Mouse (Mus musculus): Measurements from ENCODE around the gene Kcnq1. TPM values are rescaled to one million over a fixed set of nuclear protein-coding genes. Genes with fewer than 3 reads are reported as not detected.

Gene Kcnq1
- polyA plus RNA-seq, 2 experiments from 2014 or later: not detected

GRCm38 (mm10) chr7:143187181-143187580 lies 81.0 kb downstream of the Kcnq1 start:
- ATAC-seq: no peak

DNA sequence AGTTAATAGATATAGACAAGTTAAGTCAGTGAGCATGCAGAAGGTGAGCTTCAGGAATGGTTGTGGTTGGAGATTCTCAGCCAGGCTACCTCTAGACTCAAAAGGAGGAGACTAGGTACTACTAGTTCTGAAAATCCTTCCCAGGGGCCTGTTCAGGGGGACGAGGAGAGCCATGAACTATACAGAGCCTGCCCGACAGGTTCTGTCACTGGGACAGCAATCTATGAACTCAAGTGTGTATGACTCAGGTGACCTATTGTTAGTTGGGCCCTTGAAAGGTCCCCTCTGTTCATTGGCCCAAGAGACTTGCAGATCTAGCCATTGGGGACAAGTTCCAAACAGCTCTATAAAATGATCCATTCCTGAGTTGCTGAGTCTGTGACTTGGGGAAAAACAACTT lies 82.4 kb downstream of the Kcnq1 start:
- no peak for ATAC-seq

DNA sequence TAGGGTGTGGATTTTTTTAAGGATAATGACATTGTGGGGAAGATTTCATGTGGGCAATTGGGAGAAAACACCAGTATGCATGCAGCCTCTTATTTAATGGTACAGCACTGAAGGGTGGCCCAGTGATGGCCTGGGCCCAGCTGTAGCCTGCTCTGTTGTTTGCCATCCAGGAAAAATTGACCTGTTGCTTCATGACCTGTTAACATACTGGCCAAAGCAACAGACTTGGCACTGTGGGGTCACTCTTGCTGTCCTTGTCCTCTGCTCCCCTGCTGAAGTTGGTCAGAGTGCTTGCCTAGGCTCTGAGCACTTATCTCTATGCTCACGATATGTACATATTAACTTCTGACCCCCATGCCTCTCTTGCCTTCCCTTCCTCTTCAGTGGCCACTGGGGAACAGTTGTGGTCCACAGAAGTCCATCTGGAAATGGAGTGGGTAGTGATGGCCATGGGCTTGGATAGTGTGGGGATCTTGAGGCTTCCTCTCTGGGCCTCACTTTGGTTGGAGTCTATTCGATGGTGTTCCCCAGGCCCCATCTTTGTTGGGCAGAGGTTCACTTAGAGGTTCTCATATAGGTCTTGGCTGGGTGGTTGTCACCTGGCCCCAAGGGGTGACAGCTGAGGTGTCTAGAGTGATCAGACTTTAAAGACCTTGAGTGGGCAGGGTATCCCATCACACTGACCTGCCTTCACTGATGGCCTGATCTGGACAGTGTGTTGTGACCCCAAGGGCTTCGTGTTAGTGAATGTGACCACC lies 84.0 kb downstream of the Kcnq1 start:
- no peak for ATAC-seq

DNA sequence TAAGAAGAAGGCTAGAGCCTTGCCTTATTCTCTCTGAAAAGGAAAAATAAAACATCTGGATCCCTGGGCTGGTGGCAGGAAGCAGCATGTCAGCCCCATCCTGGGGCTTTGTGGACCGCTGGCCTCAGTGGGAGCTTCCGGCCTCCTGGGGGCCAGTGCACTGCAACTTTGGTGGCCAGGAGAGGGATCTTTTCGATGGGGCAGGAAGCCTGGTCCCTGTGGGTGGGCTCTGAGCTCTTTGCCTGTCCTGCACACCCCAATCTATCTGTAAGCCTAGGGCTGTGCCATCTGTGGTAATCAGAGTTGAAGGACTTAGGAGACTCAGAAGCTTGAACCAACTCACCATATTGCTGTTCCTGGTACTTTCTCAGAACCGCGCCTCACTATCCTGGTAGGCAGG lies 84.7 kb downstream of the Kcnq1 start:
- no peak for ATAC-seq

- no peak for ATAC-seq
Measured at GRCm38 (mm10) chr7:143192392-143192791, 86.2 kb downstream of the Kcnq1 start.

- no peak for ATAC-seq
Measured at GRCm38 (mm10) chr7:143194064-143194463, 87.9 kb downstream of the Kcnq1 start.

DNA sequence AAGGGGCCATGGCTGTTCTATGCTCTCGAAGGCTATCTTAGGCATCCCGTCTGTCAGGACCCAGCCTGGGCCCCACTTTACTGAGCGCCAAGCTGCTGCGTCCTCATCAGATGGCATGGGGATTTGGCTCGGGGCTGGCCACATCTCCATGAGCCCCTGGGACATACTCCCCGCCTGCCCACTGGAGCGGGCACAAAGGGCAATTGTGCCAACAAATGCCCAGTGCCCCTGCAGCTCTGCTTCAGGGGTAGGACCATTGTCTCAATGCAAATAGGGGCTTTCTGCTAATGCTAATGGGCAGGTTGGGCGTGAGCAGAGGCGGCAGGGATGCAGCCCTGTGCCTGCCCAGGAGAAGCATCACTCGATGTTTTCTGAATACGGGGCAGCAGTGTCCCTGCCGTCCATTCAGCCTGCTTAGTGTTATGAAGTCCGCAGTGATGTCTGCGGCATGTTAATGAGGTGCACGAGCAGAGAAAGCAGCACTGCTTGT lies 91.8 kb downstream of the Kcnq1 start:
- no peak for ATAC-seq

DNA sequence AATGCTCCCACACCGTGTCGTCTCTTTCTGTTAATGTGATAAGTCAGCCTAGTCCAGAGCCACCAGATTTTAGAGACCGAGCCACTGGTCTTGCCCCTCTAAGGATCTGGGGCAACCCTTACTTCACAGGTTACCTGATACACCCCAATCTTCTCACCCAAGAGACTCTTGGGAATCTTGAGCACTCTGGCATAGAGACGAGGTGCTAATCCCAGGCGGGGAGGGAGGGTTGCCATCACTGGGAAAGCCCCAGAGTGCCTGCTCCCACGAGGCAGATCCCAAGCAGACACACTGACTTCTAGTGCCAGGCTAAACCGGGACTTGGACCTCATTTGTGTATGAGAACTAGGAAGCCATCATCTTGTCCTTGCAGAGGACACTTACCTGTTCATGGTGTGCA lies 92.3 kb downstream of the Kcnq1 start:
- no peak for ATAC-seq

- ATAC-seq: no peak
Measured at GRCm38 (mm10) chr7:143201255-143201654, 95.1 kb downstream of the Kcnq1 start.

- ATAC-seq: no peak
Measured at GRCm38 (mm10) chr7:143203897-143204296, 97.7 kb downstream of the Kcnq1 start.

DNA sequence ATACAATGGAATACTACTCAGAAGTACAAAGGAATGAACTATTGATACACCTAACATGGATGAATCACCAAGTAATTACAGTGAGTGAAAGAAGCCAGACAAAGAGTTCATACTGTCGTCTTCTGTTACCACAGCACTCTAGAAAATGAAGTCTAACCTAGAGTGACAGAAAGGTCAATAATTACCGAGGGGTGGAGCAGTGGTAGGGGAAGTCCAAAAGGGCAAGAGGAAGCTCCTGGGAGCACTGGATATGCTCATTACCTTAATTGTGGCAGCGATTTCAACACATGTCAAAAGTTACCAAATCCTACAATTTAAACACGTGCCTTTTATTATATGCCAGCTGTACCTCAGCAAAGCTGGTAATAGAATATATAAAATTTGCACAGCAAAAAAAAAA lies 100.9 kb downstream of the Kcnq1 start:
- no peak for ATAC-seq

DNA sequence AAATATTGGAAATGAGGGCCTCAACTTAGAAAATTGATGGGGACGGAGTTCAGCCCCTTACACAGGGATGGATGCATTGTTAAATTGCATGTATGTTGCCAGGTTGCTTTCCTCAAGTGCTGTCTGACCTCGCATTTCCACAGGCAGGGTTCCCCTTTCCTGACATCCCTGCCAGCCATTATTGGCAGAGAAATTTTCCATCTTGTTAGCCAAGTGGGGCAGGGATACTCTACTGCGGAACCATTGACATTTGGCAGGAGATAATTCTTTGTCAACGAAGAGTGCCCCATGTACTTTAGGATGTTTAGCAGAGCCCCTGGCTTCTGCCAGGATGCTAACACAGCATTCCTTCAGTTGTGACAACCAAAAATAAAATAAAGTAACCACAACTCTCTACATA lies 104.6 kb downstream of the Kcnq1 start:
- no peak for ATAC-seq

DNA sequence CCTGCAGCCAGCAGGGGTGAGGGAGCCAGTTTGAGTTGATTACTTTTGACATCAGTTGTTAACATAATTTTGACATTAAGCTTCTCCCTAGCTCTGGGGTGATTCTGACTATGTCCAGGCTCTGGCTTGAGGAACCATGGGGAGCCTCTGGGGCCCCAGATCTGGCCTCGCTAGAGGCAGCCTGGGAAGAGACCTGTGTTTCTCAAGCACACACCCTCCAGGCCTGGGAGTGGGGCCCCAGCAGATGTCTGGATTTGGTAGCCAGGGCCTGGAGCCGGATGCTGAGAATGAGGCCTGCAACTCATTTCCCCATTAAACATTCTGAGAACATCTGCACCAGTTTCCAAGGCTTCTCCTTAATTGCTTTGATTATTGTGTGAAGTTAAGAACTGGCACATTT lies 145.0 kb downstream of the Kcnq1 start:
- no peak for ATAC-seq

DNA sequence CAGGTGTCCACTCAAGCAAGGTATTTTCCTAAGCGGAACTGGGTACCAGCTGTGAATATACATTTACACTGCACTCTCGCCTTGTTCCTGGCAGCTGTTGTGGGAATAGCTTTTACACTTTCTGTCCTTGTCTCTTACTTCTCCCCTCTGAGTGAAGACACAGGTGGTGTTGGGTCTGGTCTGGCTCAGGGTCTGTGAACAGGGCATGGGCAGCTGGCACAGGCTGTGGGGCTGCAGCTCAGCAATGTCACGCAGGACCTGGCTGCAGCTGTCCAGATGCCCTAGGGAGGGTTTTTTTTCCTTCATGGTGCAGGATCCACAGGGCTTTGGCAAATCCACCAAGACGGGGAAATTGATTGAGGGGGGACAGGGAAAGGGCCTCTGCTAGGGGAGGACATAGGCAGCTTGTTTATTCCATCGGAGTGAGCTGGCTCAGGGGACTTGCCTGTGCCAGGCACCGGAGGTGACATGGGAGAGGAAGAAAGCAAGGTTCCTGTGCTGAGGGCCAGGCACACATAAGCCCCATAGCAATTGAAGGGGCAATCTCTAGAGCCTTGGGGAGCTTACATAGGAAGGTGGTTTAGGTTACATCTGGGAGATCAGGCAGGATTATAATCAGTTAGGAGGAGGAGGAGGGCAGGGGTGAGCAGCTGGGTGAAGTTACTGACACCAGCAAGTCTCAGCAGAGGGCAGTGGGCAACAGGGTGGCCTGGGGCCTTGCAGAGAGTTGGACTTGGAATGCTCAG lies 147.1 kb downstream of the Kcnq1 start:
- ATAC-seq: no peak

DNA sequence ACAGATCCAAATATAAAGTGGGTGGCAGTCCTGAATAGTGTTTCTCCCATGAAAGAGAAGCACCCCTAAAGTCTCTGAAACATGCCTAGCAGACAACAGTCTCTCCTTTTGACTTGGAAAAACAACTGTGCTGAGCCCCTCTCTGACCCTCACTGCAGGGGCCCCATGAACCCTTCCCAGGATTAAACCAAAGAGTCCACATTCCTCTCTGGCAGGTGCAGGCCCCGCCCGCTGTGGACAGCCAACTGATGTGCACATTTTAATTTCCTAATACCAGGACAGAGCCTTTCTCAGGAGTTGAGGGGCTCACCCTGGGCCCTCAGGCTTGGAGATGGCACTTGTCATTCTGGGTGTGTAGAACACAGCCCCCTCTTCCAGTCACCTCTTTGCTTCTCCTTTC lies 148.7 kb downstream of the Kcnq1 start:
- ATAC-seq: no peak

- ATAC-seq: no peak
Measured at GRCm38 (mm10) chr7:143261246-143261645, 155.1 kb downstream of the Kcnq1 start.

GRCm38 (mm10) chr7:143263557-143263956 lies 157.4 kb downstream of the Kcnq1 start:
- ATAC-seq: no peak

DNA sequence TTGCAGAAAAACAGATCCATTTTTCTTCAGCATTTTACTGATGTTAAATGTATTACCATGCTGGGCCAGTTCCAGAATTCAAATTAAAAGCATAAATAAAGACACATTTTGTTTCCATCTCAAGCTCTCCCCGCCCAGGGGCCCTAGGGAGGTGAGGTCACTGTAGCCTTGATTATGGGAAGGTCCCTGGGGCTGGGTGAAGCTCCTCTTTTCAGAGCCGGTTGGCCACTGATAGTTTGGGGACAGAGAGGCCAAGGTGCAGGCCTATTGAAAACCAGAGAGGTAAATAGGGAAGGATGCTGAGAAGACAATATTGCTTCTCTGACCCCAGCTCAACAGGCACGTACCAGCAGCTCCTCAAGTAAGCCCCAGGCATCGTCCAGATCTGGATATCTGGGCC lies 157.8 kb downstream of the Kcnq1 start:
- ATAC-seq: no peak

DNA sequence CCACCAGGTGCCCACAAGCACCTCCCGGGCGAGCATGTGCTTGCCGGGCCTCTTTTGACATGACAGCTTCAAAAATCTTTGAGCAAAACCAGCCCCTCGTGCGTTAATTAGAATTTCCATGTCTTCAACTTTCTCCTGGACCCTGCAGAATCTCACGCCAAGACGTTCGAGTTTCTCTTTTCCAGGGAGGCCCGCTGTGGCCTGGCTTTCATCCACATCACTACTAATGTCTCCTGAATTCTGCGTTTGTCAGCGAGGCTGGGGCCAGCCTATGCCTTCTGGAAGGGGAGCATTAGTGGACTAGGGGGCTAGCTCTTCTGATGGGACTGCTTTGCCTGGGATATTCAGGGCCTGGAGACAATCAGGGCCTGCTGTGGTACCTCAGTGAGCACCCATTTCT lies 159.2 kb downstream of the Kcnq1 start:
- ATAC-seq: no peak

GRCm38 (mm10) chr7:143265829-143266438 lies 159.8 kb downstream of the Kcnq1 start:
- ATAC-seq: no peak

GRCm38 (mm10) chr7:143273747-143274146 lies 167.6 kb downstream of the Kcnq1 start:
- ATAC-seq: no peak

GRCm38 (mm10) chr7:143275030-143275429 lies 168.9 kb downstream of the Kcnq1 start:
- no peak for ATAC-seq

DNA sequence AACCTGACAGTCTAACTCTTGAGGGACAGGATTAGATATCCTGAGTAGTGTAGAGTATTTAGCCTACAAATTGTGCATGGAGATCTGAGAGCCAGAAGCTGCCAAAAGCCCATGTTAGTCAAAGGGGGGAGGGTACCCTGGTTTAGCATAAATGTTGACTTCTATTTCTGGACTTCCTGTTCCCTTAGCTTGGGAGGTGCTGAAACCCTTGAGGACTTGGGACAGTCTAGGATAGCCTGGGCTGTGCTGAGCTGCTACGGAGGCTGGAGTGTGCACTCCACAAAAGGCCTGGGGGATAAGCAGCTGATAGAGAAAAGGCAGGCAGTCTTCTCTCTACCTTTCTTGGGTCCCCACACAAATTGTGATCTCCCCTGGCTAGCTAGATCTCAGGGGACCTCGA lies 177.5 kb downstream of the Kcnq1 start:
- ATAC-seq: no peak

- ATAC-seq: no peak
Measured at GRCm38 (mm10) chr7:143284866-143285265, 178.7 kb downstream of the Kcnq1 start.

All from activated CD4-positive, CD25-positive, alpha-beta regulatory T cell, adult 4 months (primary cell).